Mouse (Mus musculus) hindbrain, postnatal 0 days (tissue): ENCODE results near the gene Cdiptos. TPM values are rescaled to one million over a fixed set of nuclear protein-coding genes. Genes with fewer than 3 reads are reported as not detected.

Source experiments
- ATAC-seq: fragments of 200-750 bp; cut with Nextera tagmentation; 2 replicates; pipeline ENCODE4 v1.8.0; 2017; ENCODE audit warnings: mild to moderate bottlenecking, moderate TSS enrichment, moderate library complexity
- DNase-seq: peaks from one replicate; pipeline ENCODE4 v3.0.0-alpha.2; 2015; ENCODE audit warnings: low spot score
- H3K27ac ChIP-seq: fragments of 300-500 bp; sonication (generic); 2 replicates; pipeline ENCODE4 v1.5.1; 2014; ENCODE audit warnings: mild to moderate bottlenecking
- H3K27me3 ChIP-seq: fragments of 300-500 bp; sonication (generic); 2 replicates; pipeline ENCODE4 v1.6.1; 2014; ENCODE audit warnings: low read length, mixed read lengths; ENCODE audit not compliant: insufficient read depth
- H3K36me3 ChIP-seq: fragments of 300-500 bp; sonication (generic); 2 replicates; pipeline ENCODE4 v1.6.1; 2014; ENCODE audit warnings: low read length, mixed read lengths; ENCODE audit not compliant: insufficient read depth
- H3K4me1 ChIP-seq: fragments of 300-500 bp; sonication (generic); 2 replicates; pipeline ENCODE4 v1.6.1; 2014; ENCODE audit warnings: antibody characterized with exemption, low read length, mixed read lengths; ENCODE audit not compliant: insufficient read depth
- H3K4me2 ChIP-seq: fragments of 300-500 bp; sonication (generic); 2 replicates; pipeline ENCODE4 v1.6.1; 2014; ENCODE audit warnings: low read depth, mild to moderate bottlenecking, low read length, moderate library complexity, mixed read lengths
- H3K4me3 ChIP-seq: fragments of 300-500 bp; sonication (generic); 2 replicates; pipeline ENCODE4 v1.5.1; 2014; ENCODE audit warnings: low read length
- H3K9ac ChIP-seq: fragments of 300-500 bp; sonication (generic); replicated peaks from 2 replicates; pipeline ENCODE4 v1.6.1; 2014; ENCODE audit warnings: mild to moderate bottlenecking, low read length, moderate library complexity, mixed read lengths
- H3K9me3 ChIP-seq: fragments of 300-500 bp; sonication (generic); 2 replicates; pipeline ENCODE4 v1.6.1; 2016; ENCODE audit warnings: low read length, mixed read lengths
- CTCF ChIP-seq: IDR thresholded peaks from 2 replicates; pipeline ENCODE4 v1.5.1; 2016; ENCODE audit warnings: antibody characterized with exemption, control low read depth, low read depth
- WGBS: fragments of 180-500 bp; shearing (Covaris S2); extraction: QIAGEN DNeasy Blood & Tissue Kit; methylation state at CpG from one replicate; pipeline ENCODE4 v1.1.7; 2014; 5-methylcytosine and 5-hydroxymethylcytosine counted together
- polyA plus RNA-seq: library from polyadenylated mRNA; unstranded; fragments of >200 nt; fragmentation: Nextera tagmentation; extraction: Ambion mirVana; gene quantifications from 2 replicates; pipeline ENCODE4 v1.2.1, GENCODE M21; 2015
- total RNA-seq: library from RNA; depleted of rRNA; stranded (reverse); fragments of >200 nt; gene quantifications from 2 replicates; pipeline ENCODE4 v1.2.3, GENCODE M21; 2014; rRNA removed

The Cdiptos gene
- total and polyA plus RNA-seq, 2 experiments from 2014 or later = 0.31 to 0.95 TPM

- no peaks in the 10 kb centered on the region for H3K4me1 ChIP-seq
- no peak for DNase-seq
- H3K36me3 ChIP-seq = peaks cover 16% of the 10 kb centered on the region
- no peak for ATAC-seq
- no peak overlapping the region for H3K4me3 ChIP-seq
- no peaks in the 10 kb centered on the region for H3K27me3 ChIP-seq
- H3K4me2 ChIP-seq = no peak overlapping the region
- no peaks in the 10 kb centered on the region for H3K9me3 ChIP-seq
- 50% methylated on average over 6 of the region's 6 CpGs for WGBS
- H3K9ac ChIP-seq = no peak overlapping the region
- TF ChIP-seq CTCF = no peak
- H3K27ac ChIP-seq = no peak overlapping the region
Measured at GRCm38 (mm10) chr7:126941171-126941570, 34.7 kb downstream of the Cdiptos start.

GRCm38 (mm10) chr7:126932652-126933051 is 43.2 kb downstream of the Cdiptos start:
- H3K4me2 ChIP-seq = no peak overlapping the region
- no peaks in the 10 kb centered on the region for H3K9me3 ChIP-seq
- WGBS = 88% methylated on average over 2 of the region's 2 CpGs
- no peak overlapping the region for H3K9ac ChIP-seq
- peaks cover 14% of the 10 kb centered on the region; the same call in 1 of the 2 replicates for H3K36me3 ChIP-seq
- no peak for TF ChIP-seq CTCF
- DNase-seq (no peak), ATAC-seq (no peak)
- no peak overlapping the region for H3K27ac ChIP-seq
- no peaks in the 10 kb centered on the region for H3K27me3 ChIP-seq
- H3K4me1 ChIP-seq = 0 out of 2 replicates have a peak, but pooled peaks cover 6% of the 10 kb centered on the region
- no peak overlapping the region for H3K4me3 ChIP-seq

GRCm38 (mm10) chr7:126929046-126929445 is 46.9 kb downstream of the Cdiptos start:
- Histone ChIP-seq H3K27me3 (no peaks in the 10 kb centered on the region), H3K4me3 (peak overlapping the region; percentile 68), H3K9me3 (no peaks in the 10 kb centered on the region), H3K27ac (peak overlapping the region; percentile 79), H3K4me1 (0 out of 2 replicates have a peak, but pooled peaks cover 6% of the 10 kb centered on the region), H3K36me3 (peaks cover 4% of the 10 kb centered on the region; the same call in 1 of the 2 replicates), H3K4me2 (peak overlapping the region; percentile 98), H3K9ac (peak overlapping the region; percentile 68)
- WGBS = under 1% methylated on average over 27 of the region's 27 CpGs
- TF ChIP-seq CTCF = no peak
- peak; percentile 82 for ATAC-seq
- DNase-seq = no peak

- H3K4me2 ChIP-seq = peak within 1 kb of the TSS; percentile 98
- H3K9ac ChIP-seq = peak within 1 kb of the TSS; percentile 68
- ATAC-seq (peak; percentile 98), DNase-seq (peak; percentile 96)
- 3% methylated on average over 56 of the region's 56 CpGs for WGBS
- peak within 1 kb of the TSS; percentile 79 for H3K27ac ChIP-seq
- H3K36me3 ChIP-seq = peaks cover 3% of the 10 kb centered on the region; the same call in 1 of the 2 replicates
- H3K4me1 ChIP-seq = 0 out of 2 replicates have a peak, but pooled peaks cover 6% of the 10 kb centered on the region
- no peaks in the 10 kb centered on the region for H3K27me3 ChIP-seq
- no peak for TF ChIP-seq CTCF
- no peaks in the 10 kb centered on the region for H3K9me3 ChIP-seq
- H3K4me3 ChIP-seq = peak within 1 kb of the TSS; percentile 68
Measured at GRCm38 (mm10) chr7:126928384-126929037, 47.4 kb downstream of the Cdiptos start, which contains the start of gene Kctd13. Kctd13 (plus strand) TSS chr7:126928879.

- no peak overlapping the region for H3K27ac ChIP-seq
- ATAC-seq (no peak), DNase-seq (no peak)
- H3K4me3 ChIP-seq = no peak overlapping the region
- WGBS = 70% methylated on average over 3 of the region's 3 CpGs
- H3K9ac ChIP-seq = no peak overlapping the region
- TF ChIP-seq CTCF = no peak
- no peaks in the 10 kb centered on the region for H3K27me3 ChIP-seq
- H3K4me2 ChIP-seq = no peak overlapping the region
- H3K36me3 ChIP-seq = no peaks in the 10 kb centered on the region
- H3K4me1 ChIP-seq = 0 out of 2 replicates have a peak, but pooled peaks cover 9% of the 10 kb centered on the region
- no peaks in the 10 kb centered on the region for H3K9me3 ChIP-seq
Measured at GRCm38 (mm10) chr7:126926299-126926698, 49.6 kb downstream of the Cdiptos start.

GRCm38 (mm10) chr7:126923999-126924398 is 51.9 kb downstream of the Cdiptos start:
- DNase-seq = no peak
- TF ChIP-seq CTCF = no peak
- 35% methylated on average over 5 of the region's 5 CpGs for WGBS
- Histone ChIP-seq H3K27me3 (no peaks in the 10 kb centered on the region), H3K27ac (no peak overlapping the region), H3K4me3 (no peak overlapping the region), H3K9ac (no peak overlapping the region), H3K9me3 (no peaks in the 10 kb centered on the region), H3K4me2 (no peak overlapping the region), H3K36me3 (no peaks in the 10 kb centered on the region), H3K4me1 (0 out of 2 replicates have a peak, but pooled peaks cover 3% of the 10 kb centered on the region)
- no peak for ATAC-seq

GRCm38 (mm10) chr7:126922624-126923060 is 53.3 kb downstream of the Cdiptos start, which contains the start of gene Tmem219:
Tmem219 (minus strand) TSS chr7:126922917.
- Histone ChIP-seq H3K4me1 (0 out of 2 replicates have a peak, but pooled peaks cover 3% of the 10 kb centered on the region), H3K36me3 (no peaks in the 10 kb centered on the region), H3K27me3 (no peaks in the 10 kb centered on the region), H3K9me3 (no peaks in the 10 kb centered on the region), H3K4me2 (no peak within 1 kb of the TSS), H3K27ac (peak within 1 kb of the TSS; percentile 2; the same call in 1 of the 2 replicates), H3K4me3 (no peak within 1 kb of the TSS), H3K9ac (no peak within 1 kb of the TSS)
- ATAC-seq (peak; percentile 69), DNase-seq (peak; percentile 67)
- 13% methylated on average over 5 of the region's 5 CpGs for WGBS
- no peak for TF ChIP-seq CTCF

Other genes with a start within 250 kb of the Cdiptos start
- gene Mapk3, start 216.5 kb downstream of the Cdiptos start, total RNA-seq = 109 and 132 TPM in 2 replicates
- gene Mapk3, start 216.5 kb downstream of the Cdiptos start, polyA plus RNA-seq = 99.9 and 107 TPM in 2 replicates
- 0.43 and 3.4 TPM in 2 replicates for gene Gdpd3, start 209.8 kb downstream of the Cdiptos start, total RNA-seq
- gene Gdpd3, start 209.8 kb downstream of the Cdiptos start, polyA plus RNA-seq = 0.92 and 0.99 TPM in 2 replicates
- gene Ypel3, start 199.1 kb downstream of the Cdiptos start, total RNA-seq = 163 and 240 TPM in 2 replicates
- 239 and 242 TPM in 2 replicates for gene Ypel3, start 199.1 kb downstream of the Cdiptos start, polyA plus RNA-seq
- gene Tbx6, start 194.6 kb downstream of the Cdiptos start, total RNA-seq = 0.16 and 2.1 TPM in 2 replicates
- gene Tbx6, start 194.6 kb downstream of the Cdiptos start, polyA plus RNA-seq = 0.26 and 0.29 TPM in 2 replicates
- gene Ppp4c, start 183.6 kb downstream of the Cdiptos start, total RNA-seq = 126 and 199 TPM in 2 replicates
- 142 and 143 TPM in 2 replicates for gene Ppp4c, start 183.6 kb downstream of the Cdiptos start, polyA plus RNA-seq
- gene Fam57b, start 178.4 kb downstream of the Cdiptos start, total RNA-seq = 40.1 and 44.8 TPM in 2 replicates
- 40.7 and 44.3 TPM in 2 replicates for gene Fam57b, start 178.4 kb downstream of the Cdiptos start, polyA plus RNA-seq
- gene 4930451I11Rik, start 144.5 kb downstream of the Cdiptos start, total RNA-seq = not detected in 2 replicates
- gene 4930451I11Rik, start 144.5 kb downstream of the Cdiptos start, polyA plus RNA-seq = 0.54 TPM in 1 of 2 replicates, not detected in the other
- 40.5 and 57.3 TPM in 2 replicates for gene Doc2a, start 128.7 kb downstream of the Cdiptos start, total RNA-seq
- gene Doc2a, start 128.7 kb downstream of the Cdiptos start, polyA plus RNA-seq = 31.3 and 37.6 TPM in 2 replicates
- gene Hirip3, start 114.1 kb downstream of the Cdiptos start, total RNA-seq = 4.3 and 9.4 TPM in 2 replicates
- gene Hirip3, start 114.1 kb downstream of the Cdiptos start, polyA plus RNA-seq = 20.6 and 21.1 TPM in 2 replicates
- 61.0 and 66.9 TPM in 2 replicates for gene Ino80e, start 113.7 kb downstream of the Cdiptos start, total RNA-seq
- 85.2 and 85.5 TPM in 2 replicates for gene Ino80e, start 113.7 kb downstream of the Cdiptos start, polyA plus RNA-seq
- gene Taok2, start 91.4 kb downstream of the Cdiptos start, total RNA-seq = 140 and 143 TPM in 2 replicates
- 41.0 and 43.7 TPM in 2 replicates for gene Taok2, start 91.4 kb downstream of the Cdiptos start, polyA plus RNA-seq
- gene Tmem219, start 53.2 kb downstream of the Cdiptos start, total RNA-seq = 45.9 and 47.0 TPM in 2 replicates
- gene Tmem219, start 53.2 kb downstream of the Cdiptos start, polyA plus RNA-seq = 35.1 and 39.1 TPM in 2 replicates
- 113 and 128 TPM in 2 replicates for gene Kctd13, start 47.2 kb downstream of the Cdiptos start, total RNA-seq
- gene Kctd13, start 47.2 kb downstream of the Cdiptos start, polyA plus RNA-seq = 124 and 129 TPM in 2 replicates
- gene Asphd1, start 26.5 kb downstream of the Cdiptos start, total RNA-seq = 35.7 and 58.1 TPM in 2 replicates
- 15.9 and 16.0 TPM in 2 replicates for gene Asphd1, start 26.5 kb downstream of the Cdiptos start, polyA plus RNA-seq
- gene Sez6l2, start 25.5 kb downstream of the Cdiptos start, total RNA-seq = 253 and 282 TPM in 2 replicates
- 58.8 and 66.5 TPM in 2 replicates for gene Sez6l2, start 25.5 kb downstream of the Cdiptos start, polyA plus RNA-seq
- gene Cdipt, start 184 bp downstream of the Cdiptos start, total RNA-seq = 203 and 240 TPM in 2 replicates
- gene Cdipt, start 184 bp downstream of the Cdiptos start, polyA plus RNA-seq = 146 and 150 TPM in 2 replicates
- gene Mvp, start 38.5 kb upstream of the Cdiptos start, total RNA-seq = 6.5 and 6.9 TPM in 2 replicates
- 5.5 and 5.8 TPM in 2 replicates for gene Mvp, start 38.5 kb upstream of the Cdiptos start, polyA plus RNA-seq
- gene Pagr1b, start 40.4 kb upstream of the Cdiptos start, total RNA-seq = 1.2 TPM in 1 of 2 replicates, not detected in the other
- 0.49 and 1.5 TPM in 2 replicates for gene Pagr1b, start 40.4 kb upstream of the Cdiptos start, polyA plus RNA-seq
- 11.1 and 30.3 TPM in 2 replicates for gene Pagr1a, start 41.3 kb upstream of the Cdiptos start, total RNA-seq
- 31.2 and 48.6 TPM in 2 replicates for gene Pagr1a, start 41.3 kb upstream of the Cdiptos start, polyA plus RNA-seq
- gene Gm42742, start 45.0 kb upstream of the Cdiptos start, total RNA-seq = 7.1 and 40.2 TPM in 2 replicates
- gene Gm42742, start 45.0 kb upstream of the Cdiptos start, polyA plus RNA-seq = 47.7 and 60.2 TPM in 2 replicates
- 138 and 144 TPM in 2 replicates for gene Prrt2, start 45.1 kb upstream of the Cdiptos start, total RNA-seq
- gene Prrt2, start 45.1 kb upstream of the Cdiptos start, polyA plus RNA-seq = 79.0 and 99.9 TPM in 2 replicates
- 222 and 237 TPM in 2 replicates for gene Maz, start 50.9 kb upstream of the Cdiptos start, total RNA-seq
- gene Maz, start 50.9 kb upstream of the Cdiptos start, polyA plus RNA-seq = 69.3 and 70.5 TPM in 2 replicates
- gene Kif22, start 66.4 kb upstream of the Cdiptos start, total RNA-seq = 8.1 and 9.1 TPM in 2 replicates
- gene Kif22, start 66.4 kb upstream of the Cdiptos start, polyA plus RNA-seq = 24.5 and 29.3 TPM in 2 replicates
- gene Zg16, start 111.2 kb upstream of the Cdiptos start, total RNA-seq = not detected in 2 replicates
- not detected in 2 replicates for gene Zg16, start 111.2 kb upstream of the Cdiptos start, polyA plus RNA-seq
- gene AI467606, start 115.3 kb upstream of the Cdiptos start, total RNA-seq = 0.68 and 2.3 TPM in 2 replicates
- gene AI467606, start 115.3 kb upstream of the Cdiptos start, polyA plus RNA-seq = 1.0 and 1.1 TPM in 2 replicates
- 1.0 and 2.0 TPM in 2 replicates for gene Qprt, start 146.1 kb upstream of the Cdiptos start, total RNA-seq
- 1.7 and 1.8 TPM in 2 replicates for gene Qprt, start 146.1 kb upstream of the Cdiptos start, polyA plus RNA-seq
- gene Spn, start 161.7 kb upstream of the Cdiptos start, total RNA-seq = 0.11 and 0.21 TPM in 2 replicates
- gene Spn, start 161.7 kb upstream of the Cdiptos start, polyA plus RNA-seq = 0.05 and 0.09 TPM in 2 replicates
- gene Cd2bp2, start 220.0 kb upstream of the Cdiptos start, total RNA-seq = 59.7 and 75.0 TPM in 2 replicates
- gene Cd2bp2, start 220.0 kb upstream of the Cdiptos start, polyA plus RNA-seq = 57.0 and 62.3 TPM in 2 replicates
- gene Tbc1d10b, start 232.4 kb upstream of the Cdiptos start, total RNA-seq = 68.6 and 69.4 TPM in 2 replicates
- gene Tbc1d10b, start 232.4 kb upstream of the Cdiptos start, polyA plus RNA-seq = 25.4 and 28.1 TPM in 2 replicates
- gene Mylpf, start 232.8 kb upstream of the Cdiptos start, total RNA-seq = 15.5 TPM in 1 of 2 replicates, not detected in the other
- 3.0 and 3.1 TPM in 2 replicates for gene Mylpf, start 232.8 kb upstream of the Cdiptos start, polyA plus RNA-seq